Mouse (Mus musculus) skeletal muscle tissue, adult 2 months (tissue): ENCODE results near the gene Olfr203.
"Not testable (repeated sequence)": the region's sequence is repeated elsewhere in the genome, so short reads cannot be mapped to it uniquely, and the experiment has no call there.

Experiments used
- DNase-seq: peaks from one replicate; pipeline ENCODE4 v3.0.0-alpha.2; 2012; ENCODE audit warnings: low read depth, low spot score

Gene Olfr203

GRCm38 (mm10) chr16:59298581-59298980, at the start of gene Olfr203:
Gene Olfr203, plus strand, starts transcription at chr16:59298881.
- DNase-seq: no peak

DNA sequence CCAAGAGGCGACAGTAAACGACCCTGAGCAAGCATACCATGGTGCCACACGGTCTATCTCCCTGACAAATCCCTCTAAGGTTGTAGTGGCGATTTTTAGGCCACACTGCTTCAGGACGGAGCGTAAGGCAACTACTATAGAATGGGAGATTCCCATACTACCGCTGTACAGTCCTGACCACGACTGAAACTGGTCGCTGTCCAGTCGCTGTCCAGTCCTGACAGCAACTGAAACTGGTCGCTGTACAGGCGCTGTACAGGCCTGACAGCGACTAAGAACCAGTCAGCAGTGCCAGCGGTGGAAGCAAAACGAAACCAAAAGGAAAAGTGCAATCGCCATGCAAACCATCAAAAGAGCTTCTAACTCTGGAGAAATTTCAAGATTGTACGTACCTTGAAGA, 49.0 kb upstream of the Olfr203 start:
- DNase-seq: no peak

DNA sequence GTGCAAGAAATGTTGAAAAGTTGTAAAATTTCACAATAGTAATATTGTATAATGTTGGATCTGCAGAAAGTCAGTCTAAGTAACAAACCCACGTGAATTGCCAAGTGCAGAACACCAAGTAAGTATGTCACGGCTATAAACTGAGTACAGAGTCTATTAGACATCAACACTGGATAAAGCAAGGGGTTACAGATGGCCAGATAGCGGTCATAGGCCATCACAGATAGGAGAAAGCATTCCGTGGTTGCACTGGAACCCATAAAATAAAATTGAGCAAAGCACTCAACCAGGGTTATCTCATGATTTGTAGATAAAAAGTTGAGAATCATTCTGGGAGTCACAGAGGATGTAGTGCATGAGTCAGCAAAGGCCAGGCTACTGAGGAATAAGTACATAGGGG, 29.6 kb upstream of the Olfr203 start:
- DNase-seq: not testable (repeated sequence)

- not testable (repeated sequence) for DNase-seq
Observed at GRCm38 (mm10) chr16:59272532-59272931, 26.1 kb upstream of the Olfr203 start, which contains the start of gene Olfr201. Gene Olfr201, minus strand, starts transcription at chr16:59272632.

GRCm38 (mm10) chr16:59280542-59280941, 18.1 kb upstream of the Olfr203 start:
- DNase-seq: no peak

- no peak for DNase-seq
Observed at GRCm38 (mm10) chr16:59283476-59283875, 15.2 kb upstream of the Olfr203 start.

DNA sequence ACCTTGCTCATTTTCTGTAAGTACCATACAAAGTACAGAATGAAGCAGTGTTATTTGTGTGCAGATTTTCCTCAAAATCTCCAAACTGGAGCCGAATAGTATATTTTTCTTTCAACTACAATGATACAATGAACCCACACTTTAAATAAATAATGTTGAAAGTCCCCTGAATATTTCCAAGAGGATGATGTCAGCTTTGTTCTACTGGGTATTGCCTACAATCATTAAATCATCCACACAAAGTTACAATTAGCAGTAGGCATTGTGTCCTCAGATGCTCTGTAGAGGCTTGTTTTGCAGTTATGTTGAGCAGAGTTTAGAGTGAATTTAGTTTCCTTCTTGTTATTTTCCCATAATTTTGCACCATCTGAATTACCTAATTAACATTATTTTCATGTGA, 12.0 kb upstream of the Olfr203 start, which contains the start of gene Olfr202:
TSS of gene Olfr202 (minus strand) at position 101 of the 400 bp plus-strand sequence.
- DNase-seq: no peak

GRCm38 (mm10) chr16:59287576-59287975, 11.1 kb upstream of the Olfr203 start:
- DNase-seq: not testable (repeated sequence)

DNA sequence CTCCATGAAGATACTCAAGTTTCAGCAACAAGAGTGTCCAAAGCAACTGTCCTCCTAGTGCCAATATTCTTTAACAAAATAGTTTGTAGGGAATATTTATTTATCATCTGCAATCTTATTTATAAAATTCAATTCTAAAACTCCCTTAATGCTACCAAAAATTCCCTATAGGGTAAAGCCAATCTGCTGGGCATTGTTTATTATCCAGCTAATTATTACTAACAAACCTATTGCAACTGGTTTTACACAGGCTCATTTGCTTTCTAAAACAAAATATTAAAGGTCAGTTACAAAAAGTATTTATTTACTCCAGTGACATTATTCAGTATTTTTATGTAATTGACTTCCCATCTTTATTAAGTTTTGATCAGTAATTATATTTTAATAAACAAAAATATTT, 19.5 kb downstream of the Olfr203 start, which contains the start of gene Olfr204:
TSS of gene Olfr204 (minus strand) at position 101 of the 400 bp plus-strand sequence.
- no peak for DNase-seq

GRCm38 (mm10) chr16:59323262-59323661, 24.6 kb downstream of the Olfr203 start:
- DNase-seq: not testable (repeated sequence)

- DNase-seq: no peak
Observed at GRCm38 (mm10) chr16:59331038-59331437, 32.4 kb downstream of the Olfr203 start, which contains the start of gene Olfr205. Gene Olfr205, minus strand, starts transcription at chr16:59331138.

GRCm38 (mm10) chr16:59349146-59349545, 50.5 kb downstream of the Olfr203 start, which contains the start of gene Olfr206:
Gene Olfr206, minus strand, starts transcription at chr16:59349246.
- DNase-seq: no peak
